Mouse (Mus musculus) intestine, embryonic 15.5 days (tissue): ENCODE measurements around the gene Slc35d2. TPM values are rescaled to one million over a fixed set of nuclear protein-coding genes. Genes with fewer than 3 reads are reported as not detected.
A peak's percentile ranks its signal among the peaks of the same experiment; 100 is the strongest.
"Not testable (repeated sequence)": the region's sequence is repeated elsewhere in the genome, so short reads cannot be mapped to it uniquely, and the experiment has no call there.

ENCODE experiments used
- ATAC-seq: fragments of 200-750 bp; cut with Nextera tagmentation; 2 replicates; pipeline ENCODE4 v1.8.0; 2017; ENCODE audit warnings: moderate TSS enrichment, moderate library complexity
- H3K27ac ChIP-seq: fragments of 300-500 bp; sonication (generic); 2 replicates; pipeline ENCODE4 v1.5.1; 2015; ENCODE audit warnings: mild to moderate bottlenecking, inconsistent platforms
- H3K27me3 ChIP-seq: fragments of 300-500 bp; sonication (generic); replicated peaks from 2 replicates; pipeline ENCODE4 v1.6.1; 2015; ENCODE audit warnings: inconsistent platforms
- H3K36me3 ChIP-seq: fragments of 300-500 bp; sonication (generic); 2 replicates; pipeline ENCODE4 v1.6.1; 2015; ENCODE audit warnings: inconsistent platforms
- H3K4me1 ChIP-seq: fragments of 300-500 bp; sonication (generic); replicated peaks from 2 replicates; pipeline ENCODE4 v1.6.1; 2015; ENCODE audit warnings: inconsistent platforms
- H3K4me2 ChIP-seq: fragments of 300-500 bp; sonication (generic); replicated peaks from 2 replicates; pipeline ENCODE4 v1.6.1; 2015; ENCODE audit warnings: mild to moderate bottlenecking, inconsistent platforms
- H3K4me3 ChIP-seq: fragments of 300-500 bp; sonication (generic); replicated peaks from 2 replicates; pipeline ENCODE4 v1.5.1; 2015; ENCODE audit warnings: inconsistent platforms
- H3K9ac ChIP-seq: fragments of 300-500 bp; sonication (generic); 2 replicates; pipeline ENCODE4 v1.6.1; 2015; ENCODE audit warnings: inconsistent platforms
- H3K9me3 ChIP-seq: fragments of 300-500 bp; sonication (generic); 2 replicates; pipeline ENCODE4 v1.6.1; 2016; ENCODE audit warnings: inconsistent platforms
- WGBS: fragments of 180-500 bp; shearing (Covaris S2); methylation state at CpG from one replicate; pipeline ENCODE4 v1.1.7; 2015; 5-methylcytosine and 5-hydroxymethylcytosine counted together
- polyA plus RNA-seq: library from polyadenylated mRNA; unstranded; fragments of >200 nt; fragmentation: Nextera tagmentation; extraction: Ambion mirVana; gene quantifications from 2 replicates; pipeline ENCODE4 v1.2.1, GENCODE M21; 2015

The Slc35d2 gene
- polyA plus RNA-seq, 1 experiment from 2014 or later = 6.7 TPM

GRCm38 (mm10) chr13:64083331-64083730 is 45.8 kb downstream of the Slc35d2 start:
- Histone ChIP-seq H3K4me1 (peaks cover 11% of the 10 kb centered on the region), H3K27me3 (no peaks in the 10 kb centered on the region), H3K9ac (no peak overlapping the region), H3K36me3 (no peaks in the 10 kb centered on the region), H3K4me2 (no peak overlapping the region), H3K4me3 (no peak overlapping the region), H3K27ac (no peak overlapping the region), H3K9me3 (no peaks in the 10 kb centered on the region)
- WGBS = 73% methylated on average over 3 of the region's 3 CpGs
- ATAC-seq = no peak

GRCm38 (mm10) chr13:64081012-64081919 is 47.9 kb downstream of the Slc35d2 start:
- no peaks in the 10 kb centered on the region for H3K36me3 ChIP-seq
- H3K27ac ChIP-seq = no peak overlapping the region
- no peak for ATAC-seq
- H3K4me1 ChIP-seq = peaks cover 11% of the 10 kb centered on the region
- no peak overlapping the region for H3K4me3 ChIP-seq
- no peaks in the 10 kb centered on the region for H3K27me3 ChIP-seq
- no peak overlapping the region for H3K4me2 ChIP-seq
- WGBS = 53% methylated on average over 16 of the region's 16 CpGs
- no peak overlapping the region for H3K9ac ChIP-seq
- H3K9me3 ChIP-seq = no peaks in the 10 kb centered on the region

- no peak for ATAC-seq
- no peaks in the 10 kb centered on the region for H3K27me3 ChIP-seq
- 84% methylated on average over 5 of the region's 5 CpGs for WGBS
- H3K4me2 ChIP-seq = no peak overlapping the region
- H3K4me3 ChIP-seq = no peak overlapping the region
- H3K9ac ChIP-seq = no peak overlapping the region
- no peak overlapping the region for H3K27ac ChIP-seq
- no peaks in the 10 kb centered on the region for H3K36me3 ChIP-seq
- peaks cover 11% of the 10 kb centered on the region for H3K4me1 ChIP-seq
- H3K9me3 ChIP-seq = no peaks in the 10 kb centered on the region
These were observed 51.6 kb downstream of the Slc35d2 start for GRCm38 (mm10) chr13:64077591-64077990.

GRCm38 (mm10) chr13:64076074-64076473 is 53.1 kb downstream of the Slc35d2 start:
- H3K36me3 ChIP-seq = no peaks in the 10 kb centered on the region
- H3K27ac ChIP-seq = no peak overlapping the region
- no peak overlapping the region for H3K9ac ChIP-seq
- WGBS = 86% methylated on average over 4 of the region's 4 CpGs
- H3K4me2 ChIP-seq = no peak overlapping the region
- H3K4me1 ChIP-seq = peaks cover under 1% of the 10 kb centered on the region; the same call in 1 of the 2 replicates
- no peak overlapping the region for H3K4me3 ChIP-seq
- H3K27me3 ChIP-seq = no peaks in the 10 kb centered on the region
- ATAC-seq = no peak
- H3K9me3 ChIP-seq = no peaks in the 10 kb centered on the region

GRCm38 (mm10) chr13:64066653-64067052 is 62.5 kb downstream of the Slc35d2 start:
- H3K4me2 ChIP-seq = no peak overlapping the region
- no peaks in the 10 kb centered on the region for H3K36me3 ChIP-seq
- no peaks in the 10 kb centered on the region for H3K9me3 ChIP-seq
- no peaks in the 10 kb centered on the region for H3K4me1 ChIP-seq
- H3K27me3 ChIP-seq = no peaks in the 10 kb centered on the region
- no peak overlapping the region for H3K4me3 ChIP-seq
- no peak overlapping the region for H3K27ac ChIP-seq
- 31% methylated on average over 3 of the region's 3 CpGs for WGBS
- ATAC-seq = no peak
- H3K9ac ChIP-seq = no peak overlapping the region

GRCm38 (mm10) chr13:64064276-64064675 is 64.9 kb downstream of the Slc35d2 start:
- Histone ChIP-seq H3K4me3 (no peak overlapping the region), H3K36me3 (no peaks in the 10 kb centered on the region), H3K27me3 (no peaks in the 10 kb centered on the region), H3K27ac (no peak overlapping the region), H3K4me2 (no peak overlapping the region), H3K9me3 (no peaks in the 10 kb centered on the region), H3K4me1 (no peaks in the 10 kb centered on the region), H3K9ac (no peak overlapping the region)
- no peak for ATAC-seq

- Histone ChIP-seq H3K9ac (no peak overlapping the region), H3K4me1 (no peaks in the 10 kb centered on the region), H3K36me3 (no peaks in the 10 kb centered on the region), H3K4me2 (no peak overlapping the region), H3K4me3 (no peak overlapping the region), H3K27me3 (no peaks in the 10 kb centered on the region), H3K9me3 (no peaks in the 10 kb centered on the region), H3K27ac (no peak overlapping the region)
- WGBS = 87% methylated on average over 5 of the region's 5 CpGs
- ATAC-seq = no peak
These were observed 68.1 kb downstream of the Slc35d2 start for GRCm38 (mm10) chr13:64060935-64061506.

GRCm38 (mm10) chr13:64053959-64054358 is 75.2 kb downstream of the Slc35d2 start:
- Histone ChIP-seq H3K9me3 (no peaks in the 10 kb centered on the region), H3K9ac (no peak overlapping the region), H3K4me1 (no peaks in the 10 kb centered on the region), H3K4me3 (no peak overlapping the region), H3K4me2 (no peak overlapping the region), H3K27ac (no peak overlapping the region), H3K27me3 (no peaks in the 10 kb centered on the region), H3K36me3 (no peaks in the 10 kb centered on the region)
- peak; percentile 92 for ATAC-seq
- 56% methylated on average over 1 of the region's 1 CpGs for WGBS

- not testable (repeated sequence) for H3K9me3 ChIP-seq, H3K4me3 ChIP-seq, H3K9ac ChIP-seq, H3K4me2 ChIP-seq, ATAC-seq, H3K4me1 ChIP-seq, H3K36me3 ChIP-seq, H3K27me3 ChIP-seq, H3K27ac ChIP-seq
- 81% methylated on average over 2 of the region's 2 CpGs for WGBS
These were observed 76.9 kb downstream of the Slc35d2 start for GRCm38 (mm10) chr13:64052281-64052680.

GRCm38 (mm10) chr13:64050895-64051294 is 78.3 kb downstream of the Slc35d2 start:
- Histone ChIP-seq H3K27ac (no peak overlapping the region), H3K4me3 (no peak overlapping the region), H3K9ac (no peak overlapping the region), H3K4me2 (no peak overlapping the region), H3K4me1 (no peaks in the 10 kb centered on the region), H3K9me3 (no peaks in the 10 kb centered on the region), H3K27me3 (no peaks in the 10 kb centered on the region), H3K36me3 (no peaks in the 10 kb centered on the region)
- ATAC-seq = no peak
- WGBS = 71% methylated on average over 4 of the region's 4 CpGs

GRCm38 (mm10) chr13:64049535-64049934 is 79.6 kb downstream of the Slc35d2 start:
- H3K4me3 ChIP-seq = no peak overlapping the region
- no peak for ATAC-seq

GRCm38 (mm10) chr13:64048467-64048866 is 80.7 kb downstream of the Slc35d2 start:
- Histone ChIP-seq H3K27ac (no peak overlapping the region), H3K4me3 (no peak overlapping the region), H3K9ac (no peak overlapping the region), H3K27me3 (no peaks in the 10 kb centered on the region), H3K9me3 (no peaks in the 10 kb centered on the region), H3K4me2 (no peak overlapping the region), H3K36me3 (no peaks in the 10 kb centered on the region), H3K4me1 (no peaks in the 10 kb centered on the region)
- WGBS = 93% methylated on average over 2 of the region's 2 CpGs
- ATAC-seq = no peak

More at GRCm38 (mm10) chr13:64049535-64049934, 79.6 kb downstream of the Slc35d2 start:
- Histone ChIP-seq H3K4me2 (no peak overlapping the region), H3K9me3 (no peaks in the 10 kb centered on the region), H3K4me1 (no peaks in the 10 kb centered on the region), H3K9ac (no peak overlapping the region), H3K27me3 (no peaks in the 10 kb centered on the region), H3K36me3 (no peaks in the 10 kb centered on the region), H3K27ac (no peak overlapping the region)
